Mouse (Mus musculus) intestine, embryonic 14.5 days (tissue): ENCODE measurements around the gene Ilk. TPM values are rescaled to one million over a fixed set of nuclear protein-coding genes. Genes with fewer than 3 reads are reported as not detected.

Source experiments
- ATAC-seq: fragments of 200-750 bp; cut with Nextera tagmentation; replicated peaks from 2 replicates; pipeline ENCODE4 v1.8.0; 2017; ENCODE audit warnings: low read depth, moderate number of reproducible peaks, moderate TSS enrichment, moderate library complexity; ENCODE audit not compliant: low FRiP score, low TSS enrichment
- DNase-seq: peaks from one replicate; pipeline ENCODE4 v3.0.0-alpha.2; 2018; ENCODE audit warnings: low spot score
- H3K27ac ChIP-seq: fragments of 300-500 bp; sonication (generic); 2 replicates; pipeline ENCODE4 v1.5.1; 2014; ENCODE audit warnings: low read depth, mild to moderate bottlenecking, control low read depth
- H3K27me3 ChIP-seq: fragments of 300-500 bp; sonication (generic); replicated peaks from 2 replicates; pipeline ENCODE4 v1.6.1; 2014; ENCODE audit warnings: low read length, control low read depth; ENCODE audit not compliant: control insufficient read depth, insufficient read depth
- H3K36me3 ChIP-seq: fragments of 300-500 bp; sonication (generic); 2 replicates; pipeline ENCODE4 v1.6.1; 2014; ENCODE audit warnings: low read length, control low read depth; ENCODE audit not compliant: control insufficient read depth, insufficient read depth
- H3K4me1 ChIP-seq: fragments of 300-500 bp; sonication (generic); replicated peaks from 2 replicates; pipeline ENCODE4 v1.6.1; 2014; ENCODE audit warnings: low read length, control low read depth, mixed read lengths; ENCODE audit not compliant: control insufficient read depth, insufficient read depth
- H3K4me2 ChIP-seq: fragments of 300-500 bp; sonication (generic); 2 replicates; pipeline ENCODE4 v1.6.1; 2014; ENCODE audit warnings: low read length
- H3K4me3 ChIP-seq: fragments of 300-500 bp; sonication (generic); 2 replicates; pipeline ENCODE4 v1.5.1; 2014; ENCODE audit warnings: low read depth, low read length, control low read depth, mixed read lengths
- H3K9ac ChIP-seq: fragments of 300-500 bp; sonication (generic); 2 replicates; pipeline ENCODE4 v1.6.1; 2014; ENCODE audit warnings: mild to moderate bottlenecking, low read length
- H3K9me3 ChIP-seq: fragments of 300-500 bp; sonication (generic); 2 replicates; pipeline ENCODE4 v1.6.1; 2016; ENCODE audit warnings: low read length, control low read depth; ENCODE audit not compliant: control insufficient read depth
- WGBS: fragments of 180-500 bp; shearing (Covaris S2); extraction: QIAGEN DNeasy Blood & Tissue Kit; methylation state at CpG from one replicate; pipeline ENCODE4 v1.1.7; 2014; 5-methylcytosine and 5-hydroxymethylcytosine counted together
- polyA plus RNA-seq: library from polyadenylated mRNA; unstranded; fragments of >200 nt; fragmentation: Nextera tagmentation; extraction: Ambion mirVana; gene quantifications from 2 replicates; pipeline ENCODE4 v1.2.1, GENCODE M21; 2014

The Ilk gene
- 353 and 396 TPM in 2 replicates for polyA plus RNA-seq

- DNase-seq (peak; percentile 93), ATAC-seq (peak; percentile 98)
- Histone ChIP-seq H3K4me1 (peaks cover 23% of the 10 kb centered on the region), H3K36me3 (peaks cover 54% of the 10 kb centered on the region), H3K27me3 (no peaks in the 10 kb centered on the region), H3K4me2 (peak within 1 kb of the TSS; percentile 73), H3K27ac (peak within 1 kb of the TSS; percentile 88), H3K9me3 (no peaks in the 10 kb centered on the region), H3K4me3 (peak within 1 kb of the TSS; percentile 96), H3K9ac (peak within 1 kb of the TSS; percentile 88)
- WGBS = under 1% methylated on average over 50 of the region's 62 CpGs
These were observed at the start of gene Ilk for GRCm38 (mm10) chr7:105736264-105736901. TSS of gene Ilk (plus strand) at chr7:105736592.

- no peaks in the 10 kb centered on the region for H3K27me3 ChIP-seq
- ATAC-seq (no peak), DNase-seq (no peak)
- H3K4me1 ChIP-seq = no peaks in the 10 kb centered on the region
- no peak overlapping the region for H3K4me2 ChIP-seq
- no peak overlapping the region for H3K27ac ChIP-seq
- H3K9me3 ChIP-seq = no peaks in the 10 kb centered on the region
- no peak overlapping the region for H3K4me3 ChIP-seq
- 76% methylated on average over 1 of the region's 1 CpGs for WGBS
- no peak overlapping the region for H3K9ac ChIP-seq
- H3K36me3 ChIP-seq = no peaks in the 10 kb centered on the region
These were observed 45.5 kb upstream of the Ilk start for GRCm38 (mm10) chr7:105690875-105691274.

- ATAC-seq = no peak
These were observed 33.2 kb upstream of the Ilk start for GRCm38 (mm10) chr7:105703184-105703583.

GRCm38 (mm10) chr7:105703816-105704215 is 32.6 kb upstream of the Ilk start:
- WGBS = 86% methylated on average over 4 of the region's 4 CpGs
- DNase-seq (no peak), ATAC-seq (no peak)
- no peak overlapping the region for H3K27ac ChIP-seq
- no peaks in the 10 kb centered on the region for H3K27me3 ChIP-seq
- no peaks in the 10 kb centered on the region for H3K4me1 ChIP-seq
- H3K9me3 ChIP-seq = no peaks in the 10 kb centered on the region
- H3K36me3 ChIP-seq = no peaks in the 10 kb centered on the region
- no peak overlapping the region for H3K4me3 ChIP-seq
- no peak overlapping the region for H3K4me2 ChIP-seq
- H3K9ac ChIP-seq = no peak overlapping the region

More at GRCm38 (mm10) chr7:105703184-105703583, 33.2 kb upstream of the Ilk start:
- Histone ChIP-seq H3K9me3 (no peaks in the 10 kb centered on the region), H3K27ac (no peak overlapping the region), H3K4me3 (no peak overlapping the region), H3K9ac (no peak overlapping the region), H3K4me2 (no peak overlapping the region), H3K36me3 (no peaks in the 10 kb centered on the region), H3K4me1 (no peaks in the 10 kb centered on the region), H3K27me3 (no peaks in the 10 kb centered on the region)
- WGBS = 86% methylated on average over 16 of the region's 16 CpGs
- DNase-seq = no peak

GRCm38 (mm10) chr7:105708733-105709132 is 27.7 kb upstream of the Ilk start:
- WGBS = 92% methylated on average over 5 of the region's 5 CpGs
- Histone ChIP-seq H3K4me1 (no peaks in the 10 kb centered on the region), H3K36me3 (no peaks in the 10 kb centered on the region), H3K9me3 (no peaks in the 10 kb centered on the region), H3K4me2 (no peak overlapping the region), H3K4me3 (no peak overlapping the region), H3K27me3 (no peaks in the 10 kb centered on the region), H3K27ac (no peak overlapping the region), H3K9ac (no peak overlapping the region)
- DNase-seq (no peak), ATAC-seq (no peak)

- WGBS = 61% methylated on average over 3 of the region's 3 CpGs
These were observed 21.0 kb upstream of the Ilk start for GRCm38 (mm10) chr7:105715366-105715765.

GRCm38 (mm10) chr7:105721916-105722315 is 14.5 kb upstream of the Ilk start:
- whole genome bisulfite sequencing = 81% methylated on average over 2 of the region's 2 CpGs
- Histone ChIP-seq H3K4me3 (no peak overlapping the region), H3K36me3 (no peaks in the 10 kb centered on the region), H3K27ac (no peak overlapping the region), H3K4me2 (no peak overlapping the region), H3K27me3 (no peaks in the 10 kb centered on the region), H3K9ac (no peak overlapping the region), H3K4me1 (no peaks in the 10 kb centered on the region), H3K9me3 (no peaks in the 10 kb centered on the region)
- no peak for ATAC-seq
- DNase-seq = no peak

More at GRCm38 (mm10) chr7:105715366-105715765, 21.0 kb upstream of the Ilk start:
- Histone ChIP-seq H3K4me3 (no peak overlapping the region), H3K27ac (no peak overlapping the region), H3K9ac (no peak overlapping the region), H3K4me1 (no peaks in the 10 kb centered on the region), H3K9me3 (no peaks in the 10 kb centered on the region), H3K27me3 (no peaks in the 10 kb centered on the region), H3K36me3 (no peaks in the 10 kb centered on the region), H3K4me2 (no peak overlapping the region)
- DNase-seq = no peak
- ATAC-seq = no peak

GRCm38 (mm10) chr7:105726144-105726979 is 10.0 kb upstream of the Ilk start:
- no peak overlapping the region for H3K9ac ChIP-seq
- WGBS = 78% methylated on average over 4 of the region's 4 CpGs

More at GRCm38 (mm10) chr7:105726144-105726979, 10.0 kb upstream of the Ilk start:
- ATAC-seq = peak; percentile 61
- H3K4me1 ChIP-seq = no peaks in the 10 kb centered on the region
- no peak overlapping the region for H3K27ac ChIP-seq
- DNase-seq = no peak
- H3K4me2 ChIP-seq = no peak overlapping the region
- H3K27me3 ChIP-seq = no peaks in the 10 kb centered on the region
- H3K4me3 ChIP-seq = no peak overlapping the region
- no peaks in the 10 kb centered on the region for H3K9me3 ChIP-seq
- peaks cover 28% of the 10 kb centered on the region for H3K36me3 ChIP-seq
